Mouse (Mus musculus) layer of hippocampus, adult 8-10 months (tissue): ENCODE measurements around the gene Srpx2. TPM values are rescaled to one million over a fixed set of nuclear protein-coding genes. Genes with fewer than 3 reads are reported as not detected.

Experiments used
- total RNA-seq, 4 experiments: library from RNA; stranded (reverse); gene quantifications; 2 replicates each; pipeline ENCODE4 v1.2.4; 2022

The Srpx2 gene
- total RNA-seq, 4 experiments from 2014 or later: 0.52 to 1.1 (median 0.90) TPM

Other genes starting within 250 kb of the Srpx2 start
- 10 to 100 TPM; 62.5 to 82.1 (median 71.9) TPM for gene Pcdh19, start 219.4 kb upstream of the Srpx2 start, total RNA-seq
- under 1 TPM in 1 of 4 experiments, not detected in 3; 0.36 TPM for gene Tnmd, start 57.4 kb upstream of the Srpx2 start, total RNA-seq
- 10 to 100 TPM; 15.2 to 18.1 (median 16.2) TPM for gene Tspan6, start 10.0 kb upstream of the Srpx2 start, total RNA-seq
- 1 to 10 TPM in 3 of 4 experiments, under 1 TPM in 1; 0.71 to 2.3 (median 1.3) TPM for gene Sytl4, start 73.4 kb downstream of the Srpx2 start, total RNA-seq
- gene Cstf2, start 150.8 kb downstream of the Srpx2 start, total RNA-seq: 100 to 1,000 TPM in 3 of 4 experiments, 10 to 100 TPM in 1; 98.4 to 112 (median 107) TPM